Mouse (Mus musculus) forebrain, embryonic 11.5 days (tissue): ENCODE measurements at regions not wholly inside any gene's neighbourhood (a gene's known extent, or its start where the extent isn't known, plus 50 kb on each side); places are given as distances from the start of the nearest gene placed in this dataset.

ENCODE experiments used
- ATAC-seq: fragments of 200-750 bp; cut with Nextera tagmentation; replicated peaks from 2 replicates; pipeline ENCODE4 v1.8.0; 2017; ENCODE audit warnings: moderate TSS enrichment; ENCODE audit not compliant: low FRiP score
- DNase-seq: peaks from one replicate; pipeline ENCODE4 v3.0.0-alpha.2; 2017; ENCODE audit warnings: low spot score
- H3K27ac ChIP-seq: fragments of 300-500 bp; sonication (generic); 2 replicates; pipeline ENCODE4 v1.5.1; 2014; ENCODE audit warnings: low read depth, low read length
- H3K27me3 ChIP-seq: fragments of 300-500 bp; sonication (generic); 2 replicates; pipeline ENCODE4 v1.6.1; 2014; ENCODE audit warnings: mild to moderate bottlenecking, low read length, mixed read lengths; ENCODE audit not compliant: control insufficient read depth, insufficient read depth
- H3K36me3 ChIP-seq: fragments of 300-500 bp; sonication (generic); 2 replicates; pipeline ENCODE4 v1.6.1; 2014; ENCODE audit warnings: mild to moderate bottlenecking, low read length, moderate library complexity, mixed read lengths; ENCODE audit not compliant: control insufficient read depth, insufficient read depth
- H3K4me1 ChIP-seq: fragments of 300-500 bp; sonication (generic); replicated peaks from 2 replicates; pipeline ENCODE4 v1.6.1; 2014; ENCODE audit warnings: low read length, mixed read lengths; ENCODE audit not compliant: control insufficient read depth, insufficient read depth
- H3K4me2 ChIP-seq: fragments of 300-500 bp; sonication (generic); 2 replicates; pipeline ENCODE4 v1.6.1; 2014; ENCODE audit warnings: low read depth, mild to moderate bottlenecking, low read length, moderate library complexity, mixed read lengths; ENCODE audit not compliant: severe bottlenecking
- H3K4me3 ChIP-seq: fragments of 300-500 bp; sonication (generic); 2 replicates; pipeline ENCODE4 v1.5.1; 2014; ENCODE audit warnings: low read depth, low read length
- H3K9ac ChIP-seq: fragments of 300-500 bp; sonication (generic); 2 replicates; pipeline ENCODE4 v1.6.1; 2014; ENCODE audit warnings: low read length
- H3K9me3 ChIP-seq: fragments of 300-500 bp; sonication (generic); 2 replicates; pipeline ENCODE4 v1.6.1; 2016; ENCODE audit warnings: low read length, mixed read lengths; ENCODE audit not compliant: control insufficient read depth
- WGBS: fragments of 180-500 bp; shearing (Covaris S2); extraction: QIAGEN DNeasy Blood & Tissue Kit; methylation state at CpG from one replicate; pipeline ENCODE4 v1.1.7; 2014; 5-methylcytosine and 5-hydroxymethylcytosine counted together

DNA sequence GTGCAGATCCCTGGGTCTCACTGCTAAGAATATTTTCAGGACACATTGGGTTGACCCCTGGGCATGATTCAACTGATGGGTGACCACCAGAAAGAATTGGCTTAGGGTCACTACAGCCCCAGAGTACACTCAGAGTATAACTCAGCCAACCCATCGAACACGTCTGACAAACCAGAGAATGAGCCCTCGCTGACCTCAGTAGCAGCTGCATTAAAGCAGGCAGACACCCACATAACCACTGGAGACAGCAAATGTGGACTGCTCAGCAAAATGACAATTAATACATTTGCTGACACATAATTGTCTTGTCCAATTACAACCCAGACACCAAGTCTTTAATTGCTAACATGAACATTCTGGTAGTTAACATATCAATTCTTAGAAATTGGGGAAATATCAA, 175.7 kb downstream of the Cbln4 start:
- DNase-seq (peak; percentile 17), ATAC-seq (no peak)
- no peak overlapping the region for H3K4me2 ChIP-seq
- no peaks in the 10 kb centered on the region for H3K27me3 ChIP-seq
- no peak overlapping the region for H3K9ac ChIP-seq
- no peaks in the 10 kb centered on the region for H3K36me3 ChIP-seq
- no peak overlapping the region for H3K27ac ChIP-seq
- H3K4me1 ChIP-seq = no peaks in the 10 kb centered on the region
- H3K9me3 ChIP-seq = no peaks in the 10 kb centered on the region
- H3K4me3 ChIP-seq = no peak overlapping the region
- WGBS = 89% methylated on average over 3 of the region's 3 CpGs

GRCm38 (mm10) chr2:171864376-171864965, 178.8 kb downstream of the Cbln4 start:
- H3K36me3 ChIP-seq = no peaks in the 10 kb centered on the region
- no peaks in the 10 kb centered on the region for H3K4me1 ChIP-seq
- H3K4me2 ChIP-seq = no peak overlapping the region
- no peak overlapping the region for H3K9ac ChIP-seq
- 89% methylated on average over 8 of the region's 8 CpGs for WGBS
- H3K27me3 ChIP-seq = no peaks in the 10 kb centered on the region
- no peak overlapping the region for H3K27ac ChIP-seq
- ATAC-seq (peak; percentile 63), DNase-seq (peak; percentile 51)
- H3K4me3 ChIP-seq = no peak overlapping the region
- no peaks in the 10 kb centered on the region for H3K9me3 ChIP-seq

GRCm38 (mm10) chr2:171862626-171863025, 180.6 kb downstream of the Cbln4 start:
- Histone ChIP-seq H3K27me3 (no peaks in the 10 kb centered on the region), H3K9ac (no peak overlapping the region), H3K9me3 (no peaks in the 10 kb centered on the region), H3K4me2 (no peak overlapping the region), H3K4me3 (no peak overlapping the region), H3K36me3 (no peaks in the 10 kb centered on the region), H3K4me1 (no peaks in the 10 kb centered on the region), H3K27ac (no peak overlapping the region)
- DNase-seq = no peak
- ATAC-seq = no peak
- WGBS = 72% methylated on average over 2 of the region's 2 CpGs

- Histone ChIP-seq H3K9me3 (no peaks in the 10 kb centered on the region), H3K27me3 (no peaks in the 10 kb centered on the region), H3K4me1 (no peaks in the 10 kb centered on the region), H3K9ac (no peak overlapping the region), H3K4me2 (no peak overlapping the region), H3K27ac (no peak overlapping the region), H3K36me3 (no peaks in the 10 kb centered on the region), H3K4me3 (no peak overlapping the region)
- WGBS = 66% methylated on average over 5 of the region's 5 CpGs
- ATAC-seq (no peak), DNase-seq (no peak)
Observed at GRCm38 (mm10) chr2:171858894-171859293, 184.4 kb downstream of the Cbln4 start.

DNA sequence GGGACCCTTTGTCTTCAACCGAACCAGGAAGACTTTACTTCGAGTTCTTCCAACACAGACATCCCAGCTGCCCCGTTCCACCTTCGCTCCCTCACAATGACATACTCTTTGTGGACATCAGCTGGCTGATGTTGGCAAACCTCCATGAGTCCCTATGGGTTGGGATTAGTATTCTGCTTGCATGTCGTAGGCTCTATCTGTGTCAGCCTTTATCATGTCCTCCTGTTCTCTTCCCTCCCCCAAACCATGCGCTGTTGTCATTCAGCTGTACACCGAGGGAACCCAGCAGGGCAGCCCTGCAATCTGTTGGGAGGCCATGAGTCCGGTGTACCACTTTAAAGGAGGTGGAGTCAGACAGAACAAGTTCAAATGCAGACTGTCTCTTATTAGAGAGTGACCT, 186.8 kb downstream of the Cbln4 start:
- Histone ChIP-seq H3K4me2 (no peak overlapping the region), H3K36me3 (no peaks in the 10 kb centered on the region), H3K27ac (no peak overlapping the region), H3K9ac (no peak overlapping the region), H3K4me3 (no peak overlapping the region), H3K27me3 (no peaks in the 10 kb centered on the region), H3K4me1 (no peaks in the 10 kb centered on the region), H3K9me3 (no peaks in the 10 kb centered on the region)
- DNase-seq (no peak), ATAC-seq (no peak)
- 87% methylated on average over 8 of the region's 8 CpGs for WGBS

DNA sequence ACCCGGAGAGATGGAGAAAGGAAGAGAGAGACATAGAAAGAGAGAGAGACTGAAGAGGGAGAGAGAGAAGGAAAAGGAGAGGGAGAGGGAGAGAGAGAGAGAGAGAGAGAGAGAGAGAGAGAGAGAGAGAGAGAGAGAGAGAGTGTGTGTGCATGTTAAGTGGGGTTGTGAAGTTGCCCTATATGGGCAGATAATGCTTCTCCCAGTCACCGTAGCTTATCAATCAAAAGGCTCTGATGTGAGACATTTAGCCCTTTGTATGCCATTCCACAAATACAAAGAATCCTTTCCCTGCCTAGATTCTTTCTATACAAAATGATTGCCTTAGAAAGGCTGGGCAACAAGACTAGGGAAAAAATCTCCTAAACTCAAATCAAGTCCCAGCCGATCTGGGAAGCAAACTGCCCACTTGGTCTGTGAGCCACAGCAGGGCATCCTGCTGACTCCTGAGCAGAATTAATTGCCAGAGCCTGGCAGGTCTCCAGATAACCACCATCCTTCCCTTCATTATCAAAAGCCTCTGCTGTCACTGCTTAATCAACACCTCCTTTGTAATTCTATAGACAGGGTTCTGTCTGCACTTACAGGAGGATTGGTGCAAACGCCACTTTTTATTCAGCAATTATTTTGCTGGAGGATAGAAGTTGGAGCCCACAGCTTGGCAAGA, 196.3 kb downstream of the Cbln4 start:
- peak; percentile 78 for DNase-seq
- peak; percentile 81 for ATAC-seq
- Histone ChIP-seq H3K4me2 (no peak overlapping the region), H3K9ac (no peak overlapping the region), H3K9me3 (no peaks in the 10 kb centered on the region), H3K4me3 (no peak overlapping the region), H3K27me3 (no peaks in the 10 kb centered on the region), H3K36me3 (no peaks in the 10 kb centered on the region), H3K4me1 (no peaks in the 10 kb centered on the region), H3K27ac (peak overlapping the region; percentile 32; the same call in 1 of the 2 replicates)
- 25% methylated on average over 4 of the region's 4 CpGs for WGBS

- Histone ChIP-seq H3K4me3 (no peak overlapping the region), H3K9ac (no peak overlapping the region), H3K9me3 (no peaks in the 10 kb centered on the region), H3K4me2 (no peak overlapping the region), H3K36me3 (no peaks in the 10 kb centered on the region), H3K27ac (no peak overlapping the region), H3K27me3 (no peaks in the 10 kb centered on the region), H3K4me1 (no peaks in the 10 kb centered on the region)
- 66% methylated on average over 14 of the region's 14 CpGs for WGBS
- DNase-seq (no peak), ATAC-seq (no peak)
Observed at GRCm38 (mm10) chr2:171840058-171840713, 203.1 kb downstream of the Cbln4 start.

GRCm38 (mm10) chr2:171822156-171822555, 221.1 kb downstream of the Cbln4 start:
- Histone ChIP-seq H3K4me1 (no peaks in the 10 kb centered on the region), H3K9ac (no peak overlapping the region), H3K4me3 (no peak overlapping the region), H3K36me3 (no peaks in the 10 kb centered on the region), H3K9me3 (no peaks in the 10 kb centered on the region), H3K4me2 (no peak overlapping the region), H3K27me3 (no peaks in the 10 kb centered on the region), H3K27ac (no peak overlapping the region)
- ATAC-seq (no peak), DNase-seq (no peak)
- WGBS = 91% methylated on average over 6 of the region's 6 CpGs
